ENCODE assay signal across 7 mouse cellular contexts in genomic region chr11:69411538-69412203, GRCm38 (mm10). TPM values are rescaled to one million over a fixed set of nuclear protein-coding genes. Genes with fewer than 3 reads are reported as not detected.
A peak's percentile ranks its signal among the peaks of the same experiment; 100 is the strongest.
DNase-seq lines count a peak whose midpoint lies in the region; TF ChIP-seq lines count a peak whose summit lies in the region.

No protein-coding gene starts in this region.

- no peak; the same call in 1 of the 2 replicates for TF ChIP-seq POLR2A in CH12.LX (IDR thresholded peaks at IDR 0.05; ENCODE audit: low read depth, low read length)
- TF ChIP-seq POLR2A in embryonic fibroblast, embryonic 13.5 days (IDR thresholded peaks at IDR 0.05; ENCODE audit: low read depth, low read length): peak; percentile 36
- peak; percentile 23 for TF ChIP-seq POLR2A in small intestine, adult 2 months (IDR thresholded peaks at IDR 0.05; ENCODE audit: low read depth, low read length)

- peaks cover 8 to 14% of the 10 kb centered on the region in 2 experiments for H3K36me3 ChIP-seq in CH12.LX (replicated peaks in 1 of 2; ENCODE audit: control insufficient read depth in 1 of 2, insufficient read depth in 1 of 2, low read length in 1 of 2)
- H3K36me3 ChIP-seq in macrophage (ENCODE audit: inconsistent target): peaks cover 7% of the 10 kb centered on the region; the same call in 1 of the 2 replicates
- H3K36me3 ChIP-seq in small intestine, adult 2 months (ENCODE audit: control insufficient read depth, insufficient read depth, low read length): peaks cover 14% of the 10 kb centered on the region

- dilution Hi-C loops in CH12.LX (cut with MboI; ENCODE audit: extremely low pct_ligation_motif_present, extremely low pct_unique_long_range_greater_than_20kb, low sequenced_read_pairs): no loop called here

- peak overlapping the region; percentile 90 for H3K9ac ChIP-seq in CH12.LX (ENCODE audit: insufficient read depth, low read depth)

- H3K4me1 ChIP-seq in CH12.LX (ENCODE audit: control insufficient read depth in 1 of 2, insufficient read depth in 2 of 2): peaks cover 35 to 59% of the 10 kb centered on the region in 2 experiments
- H3K4me1 ChIP-seq in embryonic fibroblast, embryonic 13.5 days (ENCODE audit: control insufficient read depth, insufficient read depth, low read length): peaks cover 12% of the 10 kb centered on the region
- H3K4me1 ChIP-seq in small intestine, adult 2 months (ENCODE audit: control insufficient read depth, insufficient read depth, insufficient read length, low read length): peaks cover 32% of the 10 kb centered on the region

- H3K4me3 ChIP-seq in CH12.LX (replicated peaks in 1 of 3; ENCODE audit: low read depth in 2 of 3, low read length in 2 of 3, poor library complexity in 1 of 3) (peak overlapping the region; percentile 60 to 73 (median 67)), macrophage (ENCODE audit: inconsistent target) (peak overlapping the region; percentile 64)
- peak overlapping the region; percentile 87 for H3K4me3 ChIP-seq in embryonic fibroblast, embryonic 13.5 days (ENCODE audit: insufficient read depth, low read length)
- H3K4me3 ChIP-seq in small intestine, adult 2 months (ENCODE audit: low read depth, low read length): peak overlapping the region; percentile 88

- peak overlapping the region; percentile 80 for H3K4me2 ChIP-seq in CH12.LX (ENCODE audit: insufficient read depth, low read depth, poor library complexity, severe bottlenecking)

- H3K79me2 ChIP-seq in CH12.LX (replicated peaks; ENCODE audit: control insufficient read depth, extremely low read depth, insufficient read depth, poor library complexity, severe bottlenecking) (peaks cover 7% of the 10 kb centered on the region; the same call in 1 of the 2 replicates), macrophage (ENCODE audit: inconsistent target) (peaks cover 16% of the 10 kb centered on the region; the same call in 1 of the 2 replicates)

- no peak for TF ChIP-seq EP300 in CH12.LX (IDR thresholded peaks at IDR 0.05; ENCODE audit: low read length)

- TF ChIP-seq CTCF in CH12.LX (conservative IDR thresholded peaks at IDR 0.05 in 1 of 2, IDR thresholded peaks at IDR 0.05 in 1 of 2; ENCODE audit: low read depth in 2 of 2, low read length in 2 of 2): peak in 1 of 2 experiments; percentile 2; a peak in 1 of 4 replicates
- no peak for TF ChIP-seq CTCF in embryonic fibroblast, embryonic 13.5 days (IDR thresholded peaks at IDR 0.05; ENCODE audit: borderline replicate concordance, insufficient read depth, low read length)
- no peak for TF ChIP-seq CTCF in small intestine, adult 2 months (IDR thresholded peaks at IDR 0.05; ENCODE audit: extremely low read depth, insufficient read length, insufficient replicate concordance, low read depth, low read length)

- DNase-seq in CH12.LX (ENCODE audit: extremely low read depth): peak; percentile 80
- peak; percentile 77 for DNase-seq in adipocyte (ENCODE audit: low spot score)
- peak; percentile 87 to 88 for DNase-seq in heart, postnatal 10 days
- DNase-seq in kidney, postnatal 4 days: peak; percentile 79 to 87

- peaks cover 7% of the 10 kb centered on the region for H3K27me3 ChIP-seq in CH12.LX (replicated peaks)
- H3K27me3 ChIP-seq in small intestine, adult 2 months (ENCODE audit: control insufficient read depth, insufficient read depth, low read length): no peaks in the 10 kb centered on the region

- 8% methylated on average over 35 of the region's 39 CpGs for WGBS in macrophage (ENCODE audit: missing documents)
- 2% methylated on average over 39 of the region's 39 CpGs for WGBS in small intestine, adult 2 months

- no peak; the same call in 1 of the 2 replicates for TF ChIP-seq RAD21 in CH12.LX (IDR thresholded peaks at IDR 0.05; ENCODE audit: low read depth, low read length)

- intact Hi-C loops in heart, postnatal 10 days (cut with DNase I): loop anchor here (2.0 to 10.0 kb wide), 2 partner anchors 15 to 317 kb away; partner anchors contain the start of gene Per1

- H3K27ac ChIP-seq in CH12.LX (ENCODE audit: insufficient read depth, low read depth): peak overlapping the region; percentile 96
- H3K27ac ChIP-seq in embryonic fibroblast, embryonic 13.5 days (ENCODE audit: insufficient read depth, low read length): peak overlapping the region; percentile 97
- peak overlapping the region; percentile 96 for H3K27ac ChIP-seq in macrophage
- peak overlapping the region; percentile 99 for H3K27ac ChIP-seq in small intestine, adult 2 months (ENCODE audit: insufficient read depth, low read depth, low read length)

- in situ Hi-C loops in CH12.LX (cut with MboI; ENCODE audit: low pct_ligation_motif_present, low pct_unique_long_range_greater_than_20kb, low sequenced_read_pairs): no loop called here

- no peaks in the 10 kb centered on the region for H3K9me3 ChIP-seq in CH12.LX (replicated peaks; ENCODE audit: low read length)

TF ChIP-seq in CH12.LX, 34 proteins besides CTCF, POLR2A, EP300 and RAD21 (continues in another document):
- TF ChIP-seq TCF12 (IDR thresholded peaks at IDR 0.05; ENCODE audit: low read depth, low read length) (peak; percentile 23; the same call in 1 of the 2 replicates), SMC3 (IDR thresholded peaks at IDR 0.05; ENCODE audit: low read depth, low read length) (no peak), MEF2A (IDR thresholded peaks at IDR 0.05; ENCODE audit: borderline replicate concordance, low read depth, low read length) (no peak), USF2 (conservative IDR thresholded peaks at IDR 0.05; ENCODE audit: low read depth, low read length) (peak; percentile 35)

RNA-seq across cellular contexts. Expression of gene Kdm6b, which starts 1.8 kb away (rescaled TPM):
- total RNA-seq in CH12.LX (2012; rRNA removed) (2.9 and 5.7 TPM in 2 replicates), CH12.LX (2014; rRNA removed) (0.36 and 0.66 TPM in 2 replicates)
- polyA plus RNA-seq in CH12.LX (2012; ENCODE audit: insufficient read length, low read depth) (6.0 and 7.2 TPM in 2 replicates), macrophage (2018) (4.5 to 15.0 TPM (median 11.0 TPM) in 3 replicates)
- polyA plus RNA-seq in embryonic fibroblast, embryonic 13.5 days (2011; ENCODE audit: insufficient read length, low read depth, missing spikeins): 31.8 and 33.4 TPM in 2 replicates
- 10 to 100 TPM; 48.3 to 52.2 TPM for total RNA-seq in heart, postnatal 10 days (2021)
- total RNA-seq in macrophage (2018; cell fraction: chromatin; rRNA removed): 100 to 1,000 TPM in 17 of 26 experiments, 10 to 100 TPM in 9; 22.8 to 979 (median 248) TPM
- total RNA-seq in macrophage (2018; cell fraction: cytosol; rRNA removed): 100 to 1,000 TPM in 4 of 26 experiments, 10 to 100 TPM in 22; 10.2 to 238 (median 34.9) TPM
- 100 to 1,000 TPM in 14 of 26 experiments, 10 to 100 TPM in 12; 16.8 to 645 (median 137) TPM for total RNA-seq in macrophage (2018; cell fraction: nucleus; rRNA removed)
- 13.5 and 35.4 TPM in 2 replicates for polyA plus RNA-seq in small intestine, adult 2 months (2012; rRNA removed)

RNA-seq across cellular contexts. Expression of gene Tmem88, which starts 13.6 kb away (rescaled TPM):
- 0.25 and 0.38 TPM in 2 replicates for total RNA-seq in CH12.LX (2012; rRNA removed)
- total RNA-seq in CH12.LX (2014; rRNA removed): not detected in 2 replicates
- polyA plus RNA-seq in CH12.LX (2012; ENCODE audit: insufficient read length, low read depth): 0.16 and 0.22 TPM in 2 replicates
- 9.1 and 10.3 TPM in 2 replicates for polyA plus RNA-seq in embryonic fibroblast, embryonic 13.5 days (2011; ENCODE audit: insufficient read length, low read depth, missing spikeins)
- total RNA-seq in heart, postnatal 10 days (2021): 10 to 100 TPM; 53.3 to 54.0 TPM
- 10 to 100 TPM in 7 of 26 experiments, 1 to 10 TPM in 15, under 1 TPM in 3, not detected in 1; 0.46 to 36.3 (median 4.9) TPM for total RNA-seq in macrophage (2018; cell fraction: chromatin; rRNA removed)
- 1 to 10 TPM in 4 of 26 experiments, under 1 TPM in 19, not detected in 3; 0.05 to 1.7 (median 0.34) TPM for total RNA-seq in macrophage (2018; cell fraction: cytosol; rRNA removed)
- 10 to 100 TPM in 6 of 26 experiments, 1 to 10 TPM in 13, under 1 TPM in 1, not detected in 6; 0.36 to 23.4 (median 3.3) TPM for total RNA-seq in macrophage (2018; cell fraction: nucleus; rRNA removed)
- 0.09 TPM in 1 of 3 replicates, not detected in the others for polyA plus RNA-seq in macrophage (2018)
- 11.2 and 16.5 TPM in 2 replicates for polyA plus RNA-seq in small intestine, adult 2 months (2012; rRNA removed)

RNA-seq across cellular contexts. Expression of gene Cyb5d1, which starts 16.2 kb away (rescaled TPM):
- 28.4 and 37.4 TPM in 2 replicates for total RNA-seq in CH12.LX (2012; rRNA removed)
- total RNA-seq in CH12.LX (2014; rRNA removed): 27.3 and 29.3 TPM in 2 replicates
- polyA plus RNA-seq in CH12.LX (2012; ENCODE audit: insufficient read length, low read depth): 29.5 and 33.2 TPM in 2 replicates
- 51.0 and 51.7 TPM in 2 replicates for polyA plus RNA-seq in embryonic fibroblast, embryonic 13.5 days (2011; ENCODE audit: insufficient read length, low read depth, missing spikeins)
- 10 to 100 TPM; 27.5 to 30.2 TPM for total RNA-seq in heart, postnatal 10 days (2021)
- 10 to 100 TPM; 10.2 to 51.5 (median 24.5) TPM for total RNA-seq in macrophage (2018; cell fraction: chromatin; rRNA removed)
- total RNA-seq in macrophage (2018; cell fraction: cytosol; rRNA removed): 10 to 100 TPM; 16.0 to 40.0 (median 24.4) TPM
- total RNA-seq in macrophage (2018; cell fraction: nucleus; rRNA removed): 10 to 100 TPM; 17.0 to 48.9 (median 26.3) TPM
- polyA plus RNA-seq in macrophage (2018): 25.0 to 35.1 TPM (median 31.3 TPM) in 3 replicates
- polyA plus RNA-seq in small intestine, adult 2 months (2012; rRNA removed): 4.3 and 5.3 TPM in 2 replicates

RNA-seq across cellular contexts. Expression of gene Naa38, which starts 16.4 kb away (rescaled TPM):
- total RNA-seq in CH12.LX (2012; rRNA removed) (193 and 208 TPM in 2 replicates), CH12.LX (2014; rRNA removed) (161 and 201 TPM in 2 replicates)
- polyA plus RNA-seq in CH12.LX (2012; ENCODE audit: insufficient read length, low read depth) (137 and 153 TPM in 2 replicates), macrophage (2018) (60.0 to 104 TPM (median 95.8 TPM) in 3 replicates)
- 75.6 and 81.1 TPM in 2 replicates for polyA plus RNA-seq in embryonic fibroblast, embryonic 13.5 days (2011; ENCODE audit: insufficient read length, low read depth, missing spikeins)
- total RNA-seq in heart, postnatal 10 days (2021): 10 to 100 TPM; 94.1 to 95.0 TPM
- 10 to 100 TPM in 1 of 26 experiments, 1 to 10 TPM in 18, not detected in 7; 1.8 to 14.1 (median 4.3) TPM for total RNA-seq in macrophage (2018; cell fraction: chromatin; rRNA removed)
- total RNA-seq in macrophage (2018; cell fraction: cytosol; rRNA removed): 100 to 1,000 TPM in 5 of 26 experiments, 10 to 100 TPM in 21; 63.9 to 111 (median 87.7) TPM
- total RNA-seq in macrophage (2018; cell fraction: nucleus; rRNA removed): 10 to 100 TPM in 19 of 26 experiments, 1 to 10 TPM in 7; 5.4 to 34.6 (median 15.8) TPM
- 129 and 163 TPM in 2 replicates for polyA plus RNA-seq in small intestine, adult 2 months (2012; rRNA removed)

RNA-seq across cellular contexts. Expression of gene Chd3, which starts 42.5 kb away (rescaled TPM):
- 66.4 and 69.6 TPM in 2 replicates for total RNA-seq in CH12.LX (2012; rRNA removed)
- total RNA-seq in CH12.LX (2014; rRNA removed): 30.6 and 31.9 TPM in 2 replicates
- 87.1 and 92.0 TPM in 2 replicates for polyA plus RNA-seq in CH12.LX (2012; ENCODE audit: insufficient read length, low read depth)
- 175 and 199 TPM in 2 replicates for polyA plus RNA-seq in embryonic fibroblast, embryonic 13.5 days (2011; ENCODE audit: insufficient read length, low read depth, missing spikeins)
- total RNA-seq in heart, postnatal 10 days (2021): 10 to 100 TPM; 62.0 to 66.7 TPM
- total RNA-seq in macrophage (2018; cell fraction: chromatin; rRNA removed): 100 to 1,000 TPM in 25 of 26 experiments, 10 to 100 TPM in 1; 63.9 to 453 (median 249) TPM
- 10 to 100 TPM; 29.0 to 87.7 (median 51.6) TPM for total RNA-seq in macrophage (2018; cell fraction: cytosol; rRNA removed)
- 100 to 1,000 TPM in 19 of 26 experiments, 10 to 100 TPM in 7; 53.3 to 254 (median 120) TPM for total RNA-seq in macrophage (2018; cell fraction: nucleus; rRNA removed)
- polyA plus RNA-seq in macrophage (2018): 43.6 to 105 TPM (median 82.3 TPM) in 3 replicates
- 86.3 and 240 TPM in 2 replicates for polyA plus RNA-seq in small intestine, adult 2 months (2012; rRNA removed)

Comparison
In these comparisons a context has a peak if more than half of its experiments do, and no peak if none do; other contexts are left out.
1. Peak in every context shown above with its lines: DNase-seq, H3K4me3 ChIP-seq and H3K27ac ChIP-seq.